Mouse (Mus musculus) embryonic fibroblast, embryonic 13.5 days (primary cell): ENCODE data around the gene Trak2. TPM values are rescaled to one million over a fixed set of nuclear protein-coding genes. Genes with fewer than 3 reads are reported as not detected.
"Not testable (repeated sequence)": the region's sequence is repeated elsewhere in the genome, so short reads cannot be mapped to it uniquely, and the experiment has no call there.

Source experiments
- H3K27ac ChIP-seq: 2 replicates; pipeline ENCODE4 v1.5.1; 2012; ENCODE audit warnings: low read length, control low read depth, inconsistent platforms; ENCODE audit not compliant: insufficient read depth
- H3K4me1 ChIP-seq: 2 replicates; pipeline ENCODE4 v1.6.1; 2011; ENCODE audit warnings: low read length; ENCODE audit not compliant: control insufficient read depth, insufficient read depth
- H3K4me3 ChIP-seq: 2 replicates; pipeline ENCODE4 v1.5.1; 2011; ENCODE audit warnings: mild to moderate bottlenecking, control low read depth, low read length; ENCODE audit not compliant: insufficient read depth
- CTCF ChIP-seq: IDR thresholded peaks from 2 replicates; pipeline ENCODE4 v1.5.1; 2011; ENCODE audit warnings: mild to moderate bottlenecking, control low read depth, low read length, moderate library complexity, borderline replicate concordance; ENCODE audit not compliant: insufficient read depth
- POLR2A ChIP-seq: IDR thresholded peaks from 2 replicates; pipeline ENCODE4 v1.6.1; 2011; ENCODE audit warnings: low read depth, mild to moderate bottlenecking, control low read depth, low read length, moderate library complexity
- polyA plus RNA-seq: library from polyadenylated mRNA; stranded (reverse); fragments of >200 nt; gene quantifications from 2 replicates; pipeline ENCODE4 v1.2.4, GENCODE M21; 2011; ENCODE audit warnings: low read depth; ENCODE audit not compliant: missing spikeins, insufficient read length

Trak2 gene
- polyA plus RNA-seq, 1 experiment = 31.8 TPM

DNA sequence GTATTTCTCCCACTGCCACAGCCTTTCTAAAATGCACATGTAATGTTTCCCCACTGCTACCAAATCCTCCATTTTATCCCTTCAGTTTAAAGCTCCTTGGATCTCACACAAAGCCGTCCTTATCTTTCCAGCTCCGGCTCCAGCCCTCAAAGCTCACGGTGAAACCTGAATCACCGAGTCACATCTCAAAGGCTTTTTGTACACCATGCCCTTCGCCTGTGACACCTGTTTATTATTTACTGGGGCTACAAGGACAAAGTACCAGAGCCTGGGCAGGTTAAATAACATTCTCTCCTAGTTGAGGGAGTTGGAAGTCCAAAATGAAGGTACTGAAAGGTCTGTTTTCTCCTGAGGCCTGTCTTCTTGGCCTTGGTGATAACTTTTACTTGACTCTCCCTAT lies 3.2 kb downstream of the Trak2 start:
- TF ChIP-seq POLR2A (no peak), CTCF (no peak)
- Histone ChIP-seq H3K27ac (no peak overlapping the region), H3K4me1 (peaks cover 6% of the 10 kb centered on the region; the same call in 1 of the 2 replicates), H3K4me3 (no peak overlapping the region)

DNA sequence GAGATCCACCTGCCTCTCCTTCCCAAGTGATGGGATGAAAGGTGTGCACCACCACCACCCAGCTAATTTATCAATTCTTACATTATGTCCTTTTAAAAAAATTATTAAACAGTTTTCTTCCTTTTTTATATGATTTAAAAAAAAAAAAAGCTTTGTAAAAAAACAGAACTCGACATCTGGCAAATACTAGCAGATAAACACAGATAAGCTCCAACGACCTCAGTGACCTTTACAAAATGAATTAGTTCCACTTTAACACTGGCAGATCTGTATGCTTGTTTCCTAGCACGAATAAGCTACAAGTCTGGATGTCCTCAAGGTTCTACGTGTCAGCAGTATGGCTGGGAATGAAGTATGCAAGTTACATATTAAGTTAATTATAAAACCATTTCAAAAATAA lies 5.7 kb downstream of the Trak2 start:
- Histone ChIP-seq H3K4me1 (peaks cover 7% of the 10 kb centered on the region), H3K4me3 (no peak overlapping the region), H3K27ac (no peak overlapping the region)
- no peak for TF ChIP-seq CTCF
- TF ChIP-seq POLR2A = no peak

DNA sequence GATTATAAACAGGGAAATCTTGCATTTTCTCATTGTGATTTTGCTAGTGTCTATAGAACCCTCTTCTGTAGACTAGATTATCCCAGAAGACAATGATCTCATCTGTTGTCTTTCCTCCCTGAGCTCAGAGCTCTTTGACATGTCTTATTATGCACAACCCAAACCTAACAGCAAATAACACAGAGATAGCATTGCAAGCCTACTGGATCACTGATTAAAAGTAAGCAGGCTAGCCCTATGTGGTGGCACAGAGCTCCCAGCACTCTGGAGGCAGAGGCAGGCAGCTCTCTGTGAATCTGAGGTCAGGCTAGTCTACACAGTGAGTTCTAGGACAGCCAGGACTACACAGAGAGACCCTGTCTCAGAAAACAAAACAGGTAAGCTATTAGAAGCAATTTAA lies 10.4 kb downstream of the Trak2 start:
- peaks cover 13% of the 10 kb centered on the region for H3K4me1 ChIP-seq
- no peak overlapping the region for H3K27ac ChIP-seq
- TF ChIP-seq CTCF (no peak), POLR2A (no peak)
- H3K4me3 ChIP-seq = no peak overlapping the region

DNA sequence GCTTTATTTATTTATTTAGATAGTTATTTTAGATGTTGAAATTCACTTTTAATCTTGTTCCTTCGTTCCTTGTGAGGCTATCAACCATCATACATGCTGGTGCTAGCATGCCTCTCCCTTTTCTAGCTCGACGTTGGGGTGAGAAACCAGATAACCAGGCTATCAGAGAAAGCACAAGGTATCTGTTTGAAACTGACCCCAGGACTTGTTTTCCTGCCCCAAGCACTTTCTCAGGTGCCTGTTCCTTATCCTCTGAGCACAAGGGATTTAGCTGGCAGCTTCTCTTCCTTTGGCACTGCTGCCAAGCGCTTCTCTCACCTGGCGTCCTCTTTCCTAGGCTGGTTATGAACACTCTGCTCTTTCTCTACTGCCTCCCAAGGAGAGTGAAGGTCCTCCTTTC lies 10.8 kb downstream of the Trak2 start:
- Histone ChIP-seq H3K27ac (no peak overlapping the region), H3K4me1 (peaks cover 13% of the 10 kb centered on the region), H3K4me3 (no peak overlapping the region)
- TF ChIP-seq POLR2A (no peak), CTCF (no peak)

DNA sequence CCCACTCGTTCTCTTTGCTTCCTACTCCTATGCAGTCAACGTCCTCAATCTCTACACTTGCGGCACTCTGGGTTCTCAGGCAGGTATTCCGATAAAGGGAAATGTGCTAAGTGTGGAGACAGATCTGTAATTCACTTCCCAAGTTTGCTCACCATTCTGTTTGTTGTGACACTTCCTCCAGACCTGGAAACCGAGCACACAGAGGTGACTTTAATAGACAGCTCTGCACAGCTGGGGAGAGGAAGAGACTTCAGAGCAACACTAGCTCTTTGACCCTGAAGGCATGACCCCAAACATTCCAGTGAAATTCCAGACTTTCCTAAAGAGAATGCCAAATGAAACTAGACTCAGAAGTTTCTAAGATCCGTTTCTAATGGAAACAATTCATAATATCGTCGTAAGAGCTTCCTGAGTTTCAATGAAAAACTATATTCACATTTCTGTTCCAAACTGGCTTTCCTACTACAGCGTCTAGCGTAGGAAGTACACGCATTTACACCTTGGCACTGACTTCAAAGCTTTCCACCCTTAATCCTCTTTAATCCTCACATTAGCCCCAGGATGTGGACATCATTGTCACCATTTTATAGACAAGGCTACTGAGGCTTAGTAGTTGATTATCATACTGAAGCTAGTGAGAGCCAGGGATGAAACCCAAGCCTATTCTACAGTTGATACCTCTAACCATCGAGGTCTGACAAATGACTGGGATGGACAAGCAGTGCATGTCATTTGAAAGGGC lies 11.9 kb downstream of the Trak2 start:
- Histone ChIP-seq H3K27ac (no peak overlapping the region), H3K4me1 (peaks cover 13% of the 10 kb centered on the region), H3K4me3 (no peak overlapping the region)
- TF ChIP-seq POLR2A (no peak), CTCF (no peak)

DNA sequence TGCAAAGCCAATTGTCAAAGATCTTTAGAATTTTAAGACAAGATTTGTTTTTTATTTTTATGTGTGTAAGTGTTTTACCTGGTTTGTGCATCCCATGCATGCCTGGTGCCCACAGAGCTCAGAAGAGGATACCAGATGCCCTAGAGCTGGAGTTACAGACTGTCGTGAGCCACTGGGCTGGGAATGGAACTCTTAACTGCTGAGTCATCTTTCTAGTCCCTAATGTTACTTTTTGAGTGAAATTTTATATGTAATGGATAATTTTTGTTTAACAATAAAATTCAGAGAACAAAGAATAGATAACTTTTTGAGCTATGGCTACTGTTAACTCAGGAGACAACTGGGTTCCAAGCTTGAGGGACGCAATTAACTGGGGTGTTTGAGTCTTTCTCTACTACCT lies 13.5 kb downstream of the Trak2 start:
- Histone ChIP-seq H3K27ac (no peak overlapping the region; the same call in 1 of the 2 replicates), H3K4me3 (no peak overlapping the region), H3K4me1 (peaks cover 13% of the 10 kb centered on the region)
- no peak for TF ChIP-seq POLR2A
- TF ChIP-seq CTCF = no peak

DNA sequence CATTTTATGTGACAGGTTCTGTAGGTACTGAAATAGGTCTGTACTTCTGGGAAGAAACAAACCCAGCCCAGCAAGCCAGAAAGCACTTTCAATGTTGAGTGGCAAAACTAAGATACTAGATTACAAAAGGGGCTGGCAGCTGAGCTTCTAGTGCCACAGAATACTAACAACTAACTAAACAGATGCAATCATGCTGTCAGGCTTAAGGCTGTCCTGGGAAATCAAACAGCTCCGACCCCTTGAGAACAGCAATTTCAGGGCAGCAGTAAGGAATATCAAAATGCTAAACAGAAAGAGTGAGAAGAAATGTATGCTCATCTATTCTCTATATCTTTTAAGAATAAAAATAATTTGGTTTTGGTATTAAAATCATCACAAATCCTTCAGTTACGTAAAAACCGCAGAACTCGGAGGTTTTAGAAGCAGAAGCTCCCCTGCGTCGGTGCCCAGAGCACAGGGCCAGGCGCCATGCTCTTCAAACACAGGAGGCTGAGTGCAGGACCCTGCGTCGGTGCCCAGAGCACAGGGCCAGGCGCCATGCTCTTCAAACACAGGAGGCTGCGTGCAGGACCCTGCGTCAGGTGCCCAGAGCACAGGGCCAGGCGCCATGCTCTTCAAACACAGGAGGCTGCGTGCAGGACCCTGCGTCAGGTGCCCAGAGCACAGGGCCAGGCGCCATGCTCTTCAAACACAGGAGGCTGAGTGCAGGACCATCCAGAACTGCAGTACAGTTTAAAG lies 14.3 kb downstream of the Trak2 start:
- H3K4me1 ChIP-seq = peaks cover 14% of the 10 kb centered on the region
- H3K4me3 ChIP-seq, H3K27ac ChIP-seq: not testable (repeated sequence)

DNA sequence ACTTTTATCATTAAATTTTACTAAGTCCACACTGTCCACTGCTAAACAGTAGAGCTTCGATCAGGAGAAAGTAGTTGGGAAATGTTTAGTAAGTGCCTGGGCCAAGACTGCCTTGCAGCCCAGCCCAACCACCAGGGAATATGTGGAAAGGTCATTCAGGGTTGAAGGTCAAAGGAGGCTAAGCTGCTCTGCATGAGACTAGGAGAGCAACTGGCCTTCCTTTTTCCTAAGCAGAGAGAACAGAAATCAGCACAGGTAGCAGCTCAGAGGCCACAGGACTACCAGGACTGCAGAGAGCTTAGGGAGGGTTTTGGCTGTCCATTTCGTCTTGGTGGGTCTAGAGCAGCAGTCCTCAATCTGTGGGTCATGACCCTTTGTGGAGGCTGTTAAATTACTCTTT lies 15.3 kb downstream of the Trak2 start:
- Histone ChIP-seq H3K4me1 (peaks cover 18% of the 10 kb centered on the region), H3K4me3 (no peak overlapping the region), H3K27ac (no peak overlapping the region)
- no peak for TF ChIP-seq CTCF
- no peak for TF ChIP-seq POLR2A

DNA sequence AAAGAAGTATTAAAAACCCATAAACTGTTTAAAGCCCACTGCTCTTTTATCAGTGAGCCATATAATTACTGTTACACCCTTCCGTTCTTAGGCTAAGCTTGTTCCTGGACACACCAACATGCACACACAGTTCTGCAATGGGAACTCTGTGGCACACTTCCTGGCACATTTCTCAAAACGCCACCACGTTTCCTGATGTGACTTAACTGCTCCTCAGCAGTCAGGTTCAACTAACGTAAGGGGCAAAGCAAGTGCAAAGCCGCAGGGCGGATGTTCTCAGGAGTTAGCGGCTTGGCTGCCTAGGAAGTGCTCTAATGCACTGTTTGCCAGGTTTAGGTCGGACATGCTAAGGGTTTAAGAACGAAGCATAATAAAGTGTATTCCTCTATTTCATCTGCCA lies 17.0 kb downstream of the Trak2 start:
- H3K4me1 ChIP-seq = peaks cover 18% of the 10 kb centered on the region
- TF ChIP-seq CTCF = no peak
- no peak for TF ChIP-seq POLR2A
- no peak overlapping the region for H3K4me3 ChIP-seq
- no peak overlapping the region for H3K27ac ChIP-seq

DNA sequence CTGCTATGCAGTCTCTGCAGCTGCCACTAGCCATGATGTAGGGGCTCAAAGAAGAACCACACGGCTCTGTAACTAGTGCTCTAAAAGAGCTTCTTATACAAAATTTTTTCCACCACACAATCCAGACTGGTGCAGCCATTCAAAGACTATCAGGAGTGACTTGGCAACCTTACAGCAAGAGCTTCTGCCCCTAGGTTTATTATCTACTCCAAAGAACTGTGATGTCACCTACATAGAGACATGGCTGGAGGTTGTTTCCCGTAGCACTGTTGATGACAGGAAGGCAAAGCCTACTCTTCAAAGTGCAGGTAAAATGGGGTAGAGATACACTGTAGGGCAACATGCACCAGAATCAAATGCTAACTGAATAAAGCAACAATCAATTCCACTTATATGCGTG lies 17.5 kb downstream of the Trak2 start:
- no peak overlapping the region for H3K4me3 ChIP-seq
- no peak for TF ChIP-seq CTCF
- TF ChIP-seq POLR2A = no peak
- no peak overlapping the region for H3K27ac ChIP-seq
- peaks cover 18% of the 10 kb centered on the region for H3K4me1 ChIP-seq
